Mouse (Mus musculus) liver, adult 2 months (tissue): ENCODE results near the gene Ssxb1. TPM values are rescaled to one million over a fixed set of nuclear protein-coding genes. Genes with fewer than 3 reads are reported as not detected.
"Not testable (repeated sequence)": the region's sequence is repeated elsewhere in the genome, so short reads cannot be mapped to it uniquely, and the experiment has no call there.

ENCODE experiments used
- DNase-seq: peaks from one replicate; pipeline ENCODE4 v3.0.0-alpha.2; 2011; ENCODE audit warnings: low read depth, low spot score; ENCODE audit errors: extremely low read depth
- H3K27ac ChIP-seq: fragments of 200-500 bp; replicated peaks from 2 replicates; pipeline ENCODE4 v1.5.1; 2012; ENCODE audit warnings: low read depth, mild to moderate bottlenecking, control low read depth, inconsistent platforms, low read length; ENCODE audit not compliant: insufficient read depth
- H3K27me3 ChIP-seq: fragments of 200-500 bp; 2 replicates; pipeline ENCODE4 v1.6.1; 2012; ENCODE audit warnings: mild to moderate bottlenecking, moderate library complexity, low read length, inconsistent platforms; ENCODE audit not compliant: control insufficient read depth, insufficient read depth
- H3K36me3 ChIP-seq: fragments of 200-500 bp; 2 replicates; pipeline ENCODE4 v1.6.1; 2012; ENCODE audit warnings: low read length, inconsistent platforms; ENCODE audit not compliant: control insufficient read depth, insufficient read depth
- H3K4me1 ChIP-seq: fragments of 200-500 bp; 2 replicates; pipeline ENCODE4 v1.6.1; 2011; ENCODE audit warnings: low read length; ENCODE audit not compliant: control insufficient read depth, insufficient read depth
- H3K4me3 ChIP-seq: fragments of 200-500 bp; 2 replicates; pipeline ENCODE4 v1.5.1; 2011; ENCODE audit warnings: low read depth, mild to moderate bottlenecking, control low read depth, low read length, moderate library complexity; ENCODE audit not compliant: insufficient read depth
- H3K79me2 ChIP-seq: fragments of 200-500 bp; 2 replicates; pipeline ENCODE4 v1.6.1; 2012; ENCODE audit warnings: inconsistent platforms, mild to moderate bottlenecking, low read length, moderate library complexity; ENCODE audit not compliant: control insufficient read depth, insufficient read depth
- H3K9ac ChIP-seq: fragments of 200-500 bp; 2 replicates; pipeline ENCODE4 v1.6.1; 2012; ENCODE audit warnings: low read depth, mild to moderate bottlenecking, control low read depth, inconsistent platforms, low read length
- WGBS: fragments of 180-500 bp; shearing (Covaris S2); methylation state at CpG from one replicate; pipeline ENCODE4 v1.1.7; 2018; 5-methylcytosine and 5-hydroxymethylcytosine counted together
- polyA plus RNA-seq: library from polyadenylated mRNA; depleted of rRNA; stranded (reverse); fragments of >200 nt; gene quantifications from 2 replicates; pipeline ENCODE4 v1.2.3, GENCODE M21; 2012; rRNA removed
- total RNA-seq: library from RNA; depleted of rRNA; stranded (reverse); fragments of >200 nt; gene quantifications from 2 replicates; pipeline ENCODE4 v1.2.3, GENCODE M21; 2014; rRNA removed

Gene Ssxb1
- total RNA-seq (not detected in 2 replicates), polyA plus RNA-seq (not detected in 2 replicates)

DNA sequence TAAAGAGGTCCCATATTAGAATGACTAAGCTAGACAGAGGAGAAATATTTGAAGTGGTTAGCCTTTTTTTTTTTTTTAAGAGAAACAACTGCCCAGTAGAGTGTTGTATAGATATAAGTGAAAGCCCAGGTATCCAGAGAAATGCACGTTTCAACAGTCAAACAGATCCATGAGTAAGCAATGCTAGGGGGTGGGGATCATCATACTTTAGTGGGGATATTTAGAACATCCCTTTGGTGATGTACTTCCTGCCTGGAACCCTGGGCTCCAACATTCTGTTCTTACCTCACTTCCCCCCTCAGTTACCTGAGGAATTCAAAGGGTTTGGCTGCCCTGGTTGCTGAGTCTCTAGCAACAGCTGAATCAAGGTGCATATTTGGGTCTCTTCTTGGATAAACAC lies at the start of gene Ssxb1:
TSS of gene Ssxb1 (plus strand) at position 301 of the 400 bp plus-strand sequence.
- not testable (repeated sequence) for DNase-seq, H3K9ac ChIP-seq, H3K27ac ChIP-seq, H3K4me3 ChIP-seq, H3K27me3 ChIP-seq, H3K79me2 ChIP-seq, H3K4me1 ChIP-seq, H3K36me3 ChIP-seq
- WGBS: 22% methylated on average over 1 of the region's 1 CpGs

DNA sequence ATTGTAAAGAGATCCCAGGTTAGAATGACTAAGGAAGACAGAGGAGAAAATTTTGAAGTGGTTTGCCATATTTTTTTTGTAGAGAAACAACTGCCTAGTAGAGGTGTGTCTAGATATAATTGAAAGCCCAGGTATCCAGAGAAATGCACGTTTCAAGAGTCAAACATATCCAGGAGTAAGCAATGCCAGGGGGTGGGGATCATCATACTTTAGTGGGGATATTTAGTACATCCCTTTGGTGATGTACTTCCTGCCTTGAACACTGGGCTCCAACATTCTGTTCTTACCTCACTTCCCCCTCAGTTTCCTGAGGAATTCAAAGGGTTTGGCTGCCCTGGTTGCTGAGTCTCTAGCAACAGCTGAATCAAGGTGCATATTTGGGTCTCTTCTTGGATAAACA lies 46.4 kb upstream of the Ssxb1 start, which contains the start of gene Ssxb9:
TSS of gene Ssxb9 (plus strand) at position 301 of the 400 bp plus-strand sequence.
- WGBS: 30% methylated on average over 1 of the region's 1 CpGs
- H3K4me3 ChIP-seq, H3K79me2 ChIP-seq, DNase-seq, H3K27ac ChIP-seq, H3K9ac ChIP-seq, H3K4me1 ChIP-seq, H3K27me3 ChIP-seq, H3K36me3 ChIP-seq: not testable (repeated sequence)

DNA sequence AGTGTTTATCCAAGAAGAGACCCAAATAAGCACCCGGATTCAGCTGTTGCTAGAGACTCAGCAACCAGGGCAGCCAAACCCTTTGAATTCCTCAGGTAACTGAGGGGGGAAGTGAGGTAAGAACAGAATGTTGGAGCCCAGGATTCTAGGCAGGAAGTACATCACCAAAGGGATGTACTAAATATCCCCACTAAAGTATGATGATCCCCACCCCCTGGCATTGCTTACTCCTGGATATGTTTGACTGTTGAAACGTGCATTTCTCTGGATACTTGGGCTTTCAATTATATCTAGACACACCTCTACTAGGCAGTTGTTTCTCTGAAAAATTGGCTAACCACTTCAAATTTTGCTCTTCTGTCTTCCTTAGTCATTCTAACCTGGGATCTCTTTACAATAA lies 48.5 kb downstream of the Ssxb1 start, which contains the start of gene Ssxb2:
TSS of gene Ssxb2 (minus strand) at position 101 of the 400 bp plus-strand sequence.
- H3K9ac ChIP-seq, H3K79me2 ChIP-seq, H3K4me3 ChIP-seq, H3K27me3 ChIP-seq, H3K36me3 ChIP-seq, H3K27ac ChIP-seq, H3K4me1 ChIP-seq, DNase-seq: not testable (repeated sequence)
- WGBS: 83% methylated on average over 2 of the region's 2 CpGs

Other genes with a start within 250 kb of the Ssxb1 start
- 0.92 and 1.9 TPM in 2 replicates for gene Tbc1d25, start 237.1 kb upstream of the Ssxb1 start, total RNA-seq
- gene Tbc1d25, start 237.1 kb upstream of the Ssxb1 start, polyA plus RNA-seq: 6.3 and 8.9 TPM in 2 replicates
- gene Ebp, start 219.8 kb upstream of the Ssxb1 start, total RNA-seq: 243 and 273 TPM in 2 replicates
- 605 and 631 TPM in 2 replicates for gene Ebp, start 219.8 kb upstream of the Ssxb1 start, polyA plus RNA-seq
- gene Porcn, start 206.8 kb upstream of the Ssxb1 start, total RNA-seq: 1.9 and 2.7 TPM in 2 replicates
- 8.8 and 12.6 TPM in 2 replicates for gene Porcn, start 206.8 kb upstream of the Ssxb1 start, polyA plus RNA-seq
- gene Ftsj1, start 160.9 kb upstream of the Ssxb1 start, total RNA-seq: 11.0 and 16.8 TPM in 2 replicates
- 29.9 and 31.1 TPM in 2 replicates for gene Ftsj1, start 160.9 kb upstream of the Ssxb1 start, polyA plus RNA-seq
- gene Slc38a5, start 142.2 kb upstream of the Ssxb1 start, total RNA-seq: 0.18 and 0.20 TPM in 2 replicates
- gene Slc38a5, start 142.2 kb upstream of the Ssxb1 start, polyA plus RNA-seq: 0.22 and 0.24 TPM in 2 replicates
- not detected in 2 replicates for gene Ssxb10, start 85.9 kb upstream of the Ssxb1 start, total RNA-seq
- gene Ssxb10, start 85.9 kb upstream of the Ssxb1 start, polyA plus RNA-seq: not detected in 2 replicates
- gene Ssxb9, start 46.3 kb upstream of the Ssxb1 start, total RNA-seq: not detected in 2 replicates
- gene Ssxb9, start 46.3 kb upstream of the Ssxb1 start, polyA plus RNA-seq: not detected in 2 replicates
- gene Ssxb2, start 48.4 kb downstream of the Ssxb1 start, total RNA-seq: not detected in 2 replicates
- gene Ssxb2, start 48.4 kb downstream of the Ssxb1 start, polyA plus RNA-seq: not detected in 2 replicates
- gene Gm14459, start 111.6 kb downstream of the Ssxb1 start, total RNA-seq: not detected in 2 replicates
- gene Gm14459, start 111.6 kb downstream of the Ssxb1 start, polyA plus RNA-seq: not detected in 2 replicates
- not detected in 2 replicates for gene Ssxb6, start 134.9 kb downstream of the Ssxb1 start, total RNA-seq
- gene Ssxb6, start 134.9 kb downstream of the Ssxb1 start, polyA plus RNA-seq: not detected in 2 replicates
- not detected in 2 replicates for gene Ssxb3, start 178.5 kb downstream of the Ssxb1 start, total RNA-seq
- gene Ssxb3, start 178.5 kb downstream of the Ssxb1 start, polyA plus RNA-seq: not detected in 2 replicates